Mouse (Mus musculus) limb, embryonic 13.5 days (tissue): ENCODE results near the gene Naip5. TPM values are rescaled to one million over a fixed set of nuclear protein-coding genes. Genes with fewer than 3 reads are reported as not detected.
"Not testable (repeated sequence)": the region's sequence is repeated elsewhere in the genome, so short reads cannot be mapped to it uniquely, and the experiment has no call there.

Source experiments
- ATAC-seq: fragments of 200-750 bp; cut with Nextera tagmentation; 2 replicates; pipeline ENCODE4 v1.8.0; 2017; ENCODE audit warnings: low read depth, moderate number of reproducible peaks, moderate TSS enrichment; ENCODE audit not compliant: low FRiP score
- H3K27ac ChIP-seq: fragments of 300-500 bp; sonication (generic); 2 replicates; pipeline ENCODE4 v1.5.1; 2015; ENCODE audit warnings: inconsistent platforms, mild to moderate bottlenecking, moderate library complexity
- H3K27me3 ChIP-seq: fragments of 300-500 bp; sonication (generic); 2 replicates; pipeline ENCODE4 v1.6.1; 2015; ENCODE audit warnings: mild to moderate bottlenecking, inconsistent platforms
- H3K36me3 ChIP-seq: fragments of 300-500 bp; sonication (generic); 2 replicates; pipeline ENCODE4 v1.6.1; 2015; ENCODE audit warnings: inconsistent platforms, mild to moderate bottlenecking, moderate library complexity
- H3K4me1 ChIP-seq: fragments of 300-500 bp; sonication (generic); 2 replicates; pipeline ENCODE4 v1.6.1; 2015; ENCODE audit warnings: inconsistent platforms
- H3K4me2 ChIP-seq: fragments of 300-500 bp; sonication (generic); replicated peaks from 2 replicates; pipeline ENCODE4 v1.6.1; 2015; ENCODE audit warnings: inconsistent platforms, mild to moderate bottlenecking, moderate library complexity
- H3K4me3 ChIP-seq: fragments of 300-500 bp; sonication (generic); 2 replicates; pipeline ENCODE4 v1.5.1; 2015; ENCODE audit warnings: moderate library complexity, mild to moderate bottlenecking, inconsistent platforms
- H3K9ac ChIP-seq: fragments of 300-500 bp; sonication (generic); 2 replicates; pipeline ENCODE4 v1.6.1; 2015; ENCODE audit warnings: mild to moderate bottlenecking, inconsistent platforms
- H3K9me3 ChIP-seq: fragments of 300-500 bp; sonication (generic); 2 replicates; pipeline ENCODE4 v1.6.1; 2016; ENCODE audit warnings: inconsistent platforms
- WGBS: fragments of 180-500 bp; shearing (Covaris S2); methylation state at CpG from one replicate; pipeline ENCODE4 v1.1.7; 2015; 5-methylcytosine and 5-hydroxymethylcytosine counted together
- polyA plus RNA-seq: library from polyadenylated mRNA; unstranded; fragments of >200 nt; fragmentation: Nextera tagmentation; extraction: Ambion mirVana; gene quantifications from 2 replicates; pipeline ENCODE4 v1.2.1, GENCODE M21; 2015

Naip5 gene
- polyA plus RNA-seq, 1 experiment from 2014 or later, result 0.18 TPM

GRCm38 (mm10) chr13:100200778-100201177, 45.3 kb downstream of the Naip5 start:
- ATAC-seq, result no peak

DNA sequence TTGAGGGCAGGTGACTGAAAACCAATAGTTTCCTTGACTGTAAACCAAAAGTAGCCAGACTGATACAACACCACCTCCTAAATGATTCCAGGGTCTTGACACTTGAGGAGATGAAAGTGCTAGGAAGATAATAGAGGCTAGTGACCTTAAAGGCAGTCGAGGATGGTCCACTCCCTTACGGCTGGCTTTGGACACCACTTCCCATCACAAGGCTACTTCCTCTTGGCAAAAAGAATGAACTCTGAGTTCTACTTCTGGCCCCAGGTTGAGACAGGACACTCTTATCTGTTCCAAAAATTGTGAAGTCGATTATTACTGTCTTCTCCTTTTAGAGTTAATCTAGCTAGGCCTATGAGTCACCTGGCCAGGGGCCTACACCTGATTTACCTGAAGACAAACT, 50.7 kb downstream of the Naip5 start:
- no peak overlapping the region for H3K4me3 ChIP-seq
- no peaks in the 10 kb centered on the region for H3K36me3 ChIP-seq
- H3K27ac ChIP-seq, result no peak overlapping the region
- H3K4me2 ChIP-seq, result no peak overlapping the region
- ATAC-seq, result no peak
- no peak overlapping the region for H3K9ac ChIP-seq
- 72% methylated on average over 3 of the region's 3 CpGs for WGBS
- no peaks in the 10 kb centered on the region for H3K27me3 ChIP-seq
- no peaks in the 10 kb centered on the region for H3K4me1 ChIP-seq
- no peaks in the 10 kb centered on the region for H3K9me3 ChIP-seq

More at GRCm38 (mm10) chr13:100200778-100201177, 45.3 kb downstream of the Naip5 start:
- Histone ChIP-seq H3K27me3 (no peaks in the 10 kb centered on the region), H3K4me3 (no peak overlapping the region), H3K36me3 (no peaks in the 10 kb centered on the region), H3K9me3 (no peaks in the 10 kb centered on the region), H3K9ac (no peak overlapping the region), H3K4me2 (no peak overlapping the region), H3K4me1 (no peaks in the 10 kb centered on the region), H3K27ac (no peak overlapping the region)

GRCm38 (mm10) chr13:100183111-100183510, 63.0 kb downstream of the Naip5 start:
- not testable (repeated sequence) for H3K9ac ChIP-seq, H3K27me3 ChIP-seq, ATAC-seq, H3K4me2 ChIP-seq, H3K27ac ChIP-seq, H3K4me1 ChIP-seq, H3K4me3 ChIP-seq, H3K36me3 ChIP-seq, H3K9me3 ChIP-seq

DNA sequence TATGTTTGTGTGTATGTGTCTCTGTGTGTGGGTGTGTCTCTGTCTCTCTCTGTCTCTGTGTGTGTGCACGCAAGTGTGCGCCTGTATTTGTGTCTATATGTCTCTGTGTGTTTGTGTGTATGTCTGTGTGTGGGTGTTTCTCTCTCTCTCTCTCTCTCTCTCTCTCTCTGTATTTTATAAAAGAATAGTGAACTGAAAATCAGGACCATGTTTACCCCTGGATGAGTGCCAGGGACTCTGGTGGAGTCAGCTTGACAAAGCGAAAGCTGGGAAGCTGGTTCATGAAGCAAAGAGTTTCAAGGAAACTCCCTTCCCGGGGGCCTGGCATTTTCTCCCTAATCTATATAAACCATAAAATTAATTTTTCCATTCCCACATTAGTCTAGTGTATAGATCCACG, 71.8 kb downstream of the Naip5 start:
- not testable (repeated sequence) for H3K27ac ChIP-seq, H3K36me3 ChIP-seq, H3K9ac ChIP-seq, H3K27me3 ChIP-seq, H3K4me1 ChIP-seq, H3K4me2 ChIP-seq, H3K4me3 ChIP-seq, ATAC-seq, H3K9me3 ChIP-seq
- 72% methylated on average over 4 of the region's 5 CpGs for WGBS

GRCm38 (mm10) chr13:100166378-100166777, 79.7 kb downstream of the Naip5 start:
- H3K27me3 ChIP-seq, ATAC-seq, H3K27ac ChIP-seq, H3K4me2 ChIP-seq, H3K4me1 ChIP-seq, H3K4me3 ChIP-seq, H3K36me3 ChIP-seq, H3K9ac ChIP-seq, H3K9me3 ChIP-seq: not testable (repeated sequence)
- 70% methylated on average over 2 of the region's 2 CpGs for WGBS

DNA sequence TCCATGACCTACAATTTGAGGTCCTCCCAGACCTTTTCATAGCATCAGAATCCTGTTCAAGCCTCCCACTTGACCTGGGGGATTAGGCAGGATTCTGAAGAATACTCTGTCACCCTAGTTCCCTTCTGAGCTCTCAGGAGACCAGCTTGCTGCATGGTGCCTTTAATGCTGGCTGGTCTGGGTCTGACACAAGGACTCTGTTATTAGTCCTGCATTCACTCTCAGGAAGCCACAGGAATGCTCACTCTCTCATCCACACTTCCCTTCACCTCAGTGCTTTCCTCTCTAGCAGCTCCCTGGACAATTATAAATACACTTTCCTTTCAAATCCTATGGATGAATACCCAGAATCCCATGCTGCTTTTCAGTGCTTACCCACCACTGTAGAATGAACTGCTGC, 83.7 kb downstream of the Naip5 start:
- not testable (repeated sequence) for H3K27ac ChIP-seq, H3K4me2 ChIP-seq, H3K9me3 ChIP-seq, ATAC-seq, H3K27me3 ChIP-seq, H3K4me1 ChIP-seq, H3K4me3 ChIP-seq, H3K36me3 ChIP-seq, H3K9ac ChIP-seq

Other genes with a start within 250 kb of the Naip5 start
- 50.2 and 52.4 TPM in 2 replicates for gene Mccc2, start 230.7 kb downstream of the Naip5 start, polyA plus RNA-seq
- gene Bdp1, start 142.3 kb downstream of the Naip5 start, polyA plus RNA-seq, result 33.5 and 34.6 TPM in 2 replicates
- gene Serf1, start 138.3 kb downstream of the Naip5 start, polyA plus RNA-seq, result 204 and 238 TPM in 2 replicates
- 52.5 and 53.7 TPM in 2 replicates for gene Smn1, start 121.5 kb downstream of the Naip5 start, polyA plus RNA-seq
- 0.15 and 0.27 TPM in 2 replicates for gene Naip2, start 44.2 kb downstream of the Naip5 start, polyA plus RNA-seq
- 0.09 and 0.10 TPM in 2 replicates for gene Naip6, start 71.4 kb upstream of the Naip5 start, polyA plus RNA-seq
- gene Naip1, start 206.5 kb upstream of the Naip5 start, polyA plus RNA-seq, result 0.04 TPM in 1 of 2 replicates, not detected in the other
- 86.0 and 93.9 TPM in 2 replicates for gene Gtf2h2, start 246.3 kb upstream of the Naip5 start, polyA plus RNA-seq